Mouse (Mus musculus) forebrain, postnatal 0 days (tissue): ENCODE measurements around the gene Bcdin3d. TPM values are rescaled to one million over a fixed set of nuclear protein-coding genes. Genes with fewer than 3 reads are reported as not detected.

ENCODE experiments used
- ATAC-seq: fragments of 200-750 bp; cut with Nextera tagmentation; 2 replicates; pipeline ENCODE4 v1.8.0; 2017; ENCODE audit warnings: mild to moderate bottlenecking, moderate library complexity
- DNase-seq: peaks from one replicate; pipeline ENCODE4 v3.0.0-alpha.2; 2015
- H3K27ac ChIP-seq: fragments of 300-500 bp; sonication (generic); 2 replicates; pipeline ENCODE4 v1.5.1; 2014; ENCODE audit warnings: low read depth, mild to moderate bottlenecking, antibody characterized with exemption, low read length, moderate library complexity, mixed read lengths
- H3K27me3 ChIP-seq: fragments of 300-500 bp; sonication (generic); 2 replicates; pipeline ENCODE4 v1.6.1; 2014; ENCODE audit warnings: mild to moderate bottlenecking, low read length, mixed read lengths; ENCODE audit not compliant: insufficient read depth
- H3K36me3 ChIP-seq: fragments of 300-500 bp; sonication (generic); 2 replicates; pipeline ENCODE4 v1.6.1; 2014; ENCODE audit warnings: mild to moderate bottlenecking, moderate library complexity; ENCODE audit not compliant: insufficient read depth
- H3K4me1 ChIP-seq: fragments of 300-500 bp; sonication (generic); 2 replicates; pipeline ENCODE4 v1.6.1; 2014; ENCODE audit warnings: antibody characterized with exemption; ENCODE audit not compliant: insufficient read depth
- H3K4me2 ChIP-seq: fragments of 300-500 bp; sonication (generic); 2 replicates; pipeline ENCODE4 v1.6.1; 2014; ENCODE audit warnings: low read depth, mild to moderate bottlenecking, moderate library complexity
- H3K4me3 ChIP-seq: fragments of 300-500 bp; sonication (generic); 2 replicates; pipeline ENCODE4 v1.5.1; 2014; ENCODE audit warnings: low read depth, low read length, mixed read lengths
- H3K9ac ChIP-seq: fragments of 300-500 bp; sonication (generic); 2 replicates; pipeline ENCODE4 v1.6.1; 2014; ENCODE audit warnings: mild to moderate bottlenecking
- H3K9me3 ChIP-seq: fragments of 300-500 bp; sonication (generic); 2 replicates; pipeline ENCODE4 v1.6.1; 2016; ENCODE audit warnings: low read length
- CTCF ChIP-seq: sonication (generic); IDR thresholded peaks from 2 replicates; pipeline ENCODE4 v1.5.1; 2016; ENCODE audit warnings: antibody characterized with exemption, control low read depth, low read depth
- WGBS: fragments of 180-500 bp; shearing (Covaris S2); extraction: QIAGEN DNeasy Blood & Tissue Kit; methylation state at CpG from one replicate; pipeline ENCODE4 v1.1.7; 2014; 5-methylcytosine and 5-hydroxymethylcytosine counted together
- polyA plus RNA-seq: library from polyadenylated mRNA; unstranded; fragments of >200 nt; fragmentation: Nextera tagmentation; extraction: Ambion mirVana; gene quantifications from 2 replicates; pipeline ENCODE4 v1.2.1, GENCODE M21; 2015
- total RNA-seq: library from RNA; depleted of rRNA; stranded (reverse); fragments of >200 nt; gene quantifications from 2 replicates; pipeline ENCODE4 v1.2.3, GENCODE M21; 2014

Gene Bcdin3d
- total and polyA plus RNA-seq, 2 experiments from 2014 or later: 12.1 to 15.7 TPM

- ATAC-seq (no peak), DNase-seq (no peak)
- H3K9me3 ChIP-seq: no peaks in the 10 kb centered on the region
- peaks cover 3% of the 10 kb centered on the region; the same call in 1 of the 2 replicates for H3K36me3 ChIP-seq
- H3K27ac ChIP-seq: no peak overlapping the region
- no peaks in the 10 kb centered on the region for H3K27me3 ChIP-seq
- no peak for TF ChIP-seq CTCF
- no peak overlapping the region for H3K4me3 ChIP-seq
- H3K4me1 ChIP-seq: 0 out of 2 replicates have a peak, but pooled peaks cover 4% of the 10 kb centered on the region
- H3K4me2 ChIP-seq: no peak overlapping the region
- 91% methylated on average over 7 of the region's 7 CpGs for WGBS
- no peak overlapping the region for H3K9ac ChIP-seq
Observed at GRCm38 (mm10) chr15:99472972-99473371, 1.6 kb downstream of the Bcdin3d start.

DNA sequence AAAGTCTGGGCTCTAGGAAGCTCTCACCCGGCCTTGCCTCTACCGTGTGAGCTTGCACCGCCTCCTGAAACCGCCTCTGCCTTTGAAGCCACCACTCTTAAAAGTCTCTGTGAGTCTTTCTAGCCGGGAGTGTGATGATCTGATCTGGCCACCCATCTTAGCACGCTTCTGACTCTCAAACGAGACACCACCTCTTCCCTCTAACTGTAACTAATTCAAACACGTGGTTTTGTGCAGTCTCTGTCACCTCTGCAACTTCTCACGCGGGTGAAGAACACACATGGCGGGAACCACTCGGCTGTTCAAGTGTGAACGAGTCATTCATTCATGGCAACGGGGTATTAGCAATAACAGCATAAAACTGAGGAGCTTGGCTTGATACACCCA lies 2.9 kb downstream of the Bcdin3d start:
- no peaks in the 10 kb centered on the region for H3K27me3 ChIP-seq
- WGBS: 78% methylated on average over 14 of the region's 14 CpGs

DNA sequence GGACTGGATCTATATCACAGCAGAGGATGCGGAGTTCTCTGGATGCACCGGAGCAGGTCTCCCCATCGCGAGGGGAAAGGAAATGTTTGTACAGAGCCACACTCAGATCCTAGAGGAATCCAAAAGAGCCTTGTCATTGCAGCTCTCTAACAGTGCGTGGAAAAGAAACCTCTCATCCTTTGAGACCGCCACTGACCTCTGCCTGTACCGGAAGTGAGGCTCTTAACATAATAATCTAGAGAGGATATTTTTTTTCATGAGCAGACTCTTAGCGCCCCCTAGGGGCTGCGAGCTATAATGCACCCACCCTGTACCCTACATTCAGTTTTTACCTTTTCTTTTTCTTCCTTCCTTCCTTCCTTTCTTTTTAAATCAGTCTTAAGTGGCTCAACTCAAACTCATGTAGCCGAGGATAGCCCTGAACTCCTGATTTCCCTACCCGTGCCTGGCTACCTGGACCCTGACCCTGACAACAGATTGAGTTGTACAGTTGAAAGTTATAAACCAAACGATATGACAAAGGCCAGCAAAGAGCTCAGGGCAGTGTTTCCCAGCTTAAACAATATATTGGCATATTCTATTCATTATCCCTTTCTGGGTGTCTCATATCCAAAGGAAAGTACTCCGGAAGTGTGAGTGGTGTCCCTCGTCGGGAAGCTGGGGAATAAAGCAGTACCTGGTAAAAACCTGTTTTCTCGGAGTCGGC lies 3.4 kb downstream of the Bcdin3d start:
- ATAC-seq (no peak), DNase-seq (peak; percentile 74)
- Histone ChIP-seq H3K4me1 (0 out of 2 replicates have a peak, but pooled peaks cover 4% of the 10 kb centered on the region), H3K36me3 (peaks cover 3% of the 10 kb centered on the region; the same call in 1 of the 2 replicates), H3K27ac (0 out of 2 replicates have a peak overlapping the region, but pooled peaks have one; percentile 29), H3K4me3 (no peak overlapping the region), H3K27me3 (no peaks in the 10 kb centered on the region), H3K4me2 (0 out of 2 replicates have a peak overlapping the region, but pooled peaks have one; percentile 21), H3K9ac (no peak overlapping the region), H3K9me3 (no peaks in the 10 kb centered on the region)
- WGBS: 60% methylated on average over 17 of the region's 17 CpGs
- peak; percentile 78 for TF ChIP-seq CTCF

More for the DNA sequence above, 2.9 kb downstream of the Bcdin3d start:
- Histone ChIP-seq H3K4me1 (0 out of 2 replicates have a peak, but pooled peaks cover 4% of the 10 kb centered on the region), H3K4me3 (no peak overlapping the region), H3K9me3 (no peaks in the 10 kb centered on the region), H3K9ac (no peak overlapping the region), H3K36me3 (peaks cover 3% of the 10 kb centered on the region; the same call in 1 of the 2 replicates), H3K27ac (no peak overlapping the region), H3K4me2 (no peak overlapping the region)
- DNase-seq (no peak), ATAC-seq (no peak)
- TF ChIP-seq CTCF: no peak

- WGBS: 83% methylated on average over 31 of the region's 31 CpGs
- no peaks in the 10 kb centered on the region for H3K27me3 ChIP-seq
- H3K27ac ChIP-seq: no peak overlapping the region; the same call in 1 of the 2 replicates
- H3K4me3 ChIP-seq: no peak overlapping the region
- DNase-seq: no peak
- TF ChIP-seq CTCF: no peak
- peaks cover 3% of the 10 kb centered on the region; the same call in 1 of the 2 replicates for H3K36me3 ChIP-seq
- H3K4me1 ChIP-seq: 0 out of 2 replicates have a peak, but pooled peaks cover 4% of the 10 kb centered on the region
- no peaks in the 10 kb centered on the region for H3K9me3 ChIP-seq
- no peak for ATAC-seq
- H3K9ac ChIP-seq: no peak overlapping the region
- no peak overlapping the region for H3K4me2 ChIP-seq
Observed at GRCm38 (mm10) chr15:99470224-99470761, 4.2 kb downstream of the Bcdin3d start.

- H3K36me3 ChIP-seq: peaks cover 3% of the 10 kb centered on the region; the same call in 1 of the 2 replicates
- no peak for TF ChIP-seq CTCF
- ATAC-seq: no peak
Observed at GRCm38 (mm10) chr15:99469736-99470135, 4.8 kb downstream of the Bcdin3d start.

GRCm38 (mm10) chr15:99469067-99469466 lies 5.5 kb downstream of the Bcdin3d start:
- 29% methylated on average over 3 of the region's 3 CpGs for WGBS
- peak; percentile 65; the same call in 1 of the 2 replicates for ATAC-seq
- no peak overlapping the region for H3K27ac ChIP-seq

More at GRCm38 (mm10) chr15:99469736-99470135, 4.8 kb downstream of the Bcdin3d start:
- Histone ChIP-seq H3K4me3 (no peak overlapping the region), H3K9me3 (no peaks in the 10 kb centered on the region), H3K4me2 (no peak overlapping the region), H3K27ac (no peak overlapping the region), H3K27me3 (no peaks in the 10 kb centered on the region), H3K4me1 (0 out of 2 replicates have a peak, but pooled peaks cover under 1% of the 10 kb centered on the region), H3K9ac (no peak overlapping the region)
- DNase-seq: no peak
- WGBS: 84% methylated on average over 4 of the region's 4 CpGs

GRCm38 (mm10) chr15:99463194-99463593 lies 11.3 kb downstream of the Bcdin3d start:
- no peak overlapping the region for H3K4me2 ChIP-seq
- 81% methylated on average over 13 of the region's 13 CpGs for WGBS
- no peaks in the 10 kb centered on the region for H3K9me3 ChIP-seq
- peaks cover 3% of the 10 kb centered on the region; the same call in 1 of the 2 replicates for H3K4me1 ChIP-seq
- DNase-seq (no peak), ATAC-seq (no peak)
- no peak overlapping the region for H3K4me3 ChIP-seq
- no peaks in the 10 kb centered on the region for H3K36me3 ChIP-seq
- no peak for TF ChIP-seq CTCF
- H3K27ac ChIP-seq: no peak overlapping the region
- H3K9ac ChIP-seq: no peak overlapping the region
- H3K27me3 ChIP-seq: no peaks in the 10 kb centered on the region

More at GRCm38 (mm10) chr15:99469067-99469466, 5.5 kb downstream of the Bcdin3d start:
- peak; percentile 83 for DNase-seq
- peak; percentile 83 for TF ChIP-seq CTCF
- no peak overlapping the region for H3K9ac ChIP-seq
- peaks cover 3% of the 10 kb centered on the region; the same call in 1 of the 2 replicates for H3K36me3 ChIP-seq
- no peak overlapping the region for H3K4me2 ChIP-seq
- H3K27me3 ChIP-seq: no peaks in the 10 kb centered on the region
- no peaks in the 10 kb centered on the region for H3K4me1 ChIP-seq
- H3K4me3 ChIP-seq: no peak overlapping the region
- no peaks in the 10 kb centered on the region for H3K9me3 ChIP-seq
